Comparison of ENCODE assay signal across 8 mouse cellular contexts in genomic region chr16:28840075-28840974, GRCm38 (mm10).
DNase-seq lines count a peak whose midpoint lies in the region; ATAC-seq and TF ChIP-seq lines count a peak whose summit lies in the region.

No protein-coding gene starts in this region.

- 59% methylated on average over 24 of the region's 24 CpGs for WGBS in forebrain, embryonic 13.5 days
- 47% methylated on average over 24 of the region's 24 CpGs for WGBS in hindbrain, postnatal 0 days
- 63% methylated on average over 24 of the region's 24 CpGs for WGBS in limb, embryonic 10.5 days

- peaks cover 16% of the 10 kb centered on the region for H3K4me1 ChIP-seq in forebrain, embryonic 13.5 days
- H3K4me1 ChIP-seq in hindbrain, postnatal 0 days (ENCODE audit: insufficient read depth, low read length), result peaks cover 10% of the 10 kb centered on the region; the same call in 1 of the 2 replicates
- H3K4me1 ChIP-seq in limb, embryonic 10.5 days, result peaks cover 14% of the 10 kb centered on the region

- no peak overlapping the region for H3K9ac ChIP-seq in forebrain, embryonic 13.5 days
- H3K9ac ChIP-seq in hindbrain, postnatal 0 days (replicated peaks; ENCODE audit: low read length), result no peak overlapping the region

- no peaks in the 10 kb centered on the region for H3K9me3 ChIP-seq in forebrain, embryonic 13.5 days (replicated peaks)
- no peaks in the 10 kb centered on the region for H3K9me3 ChIP-seq in hindbrain, postnatal 0 days (ENCODE audit: low read length)
- H3K9me3 ChIP-seq in limb, embryonic 10.5 days (replicated peaks), result no peaks in the 10 kb centered on the region

- peaks cover 30% of the 10 kb centered on the region for H3K27me3 ChIP-seq in forebrain, embryonic 13.5 days
- no peaks in the 10 kb centered on the region for H3K27me3 ChIP-seq in hindbrain, postnatal 0 days (ENCODE audit: insufficient read depth, low read length)
- H3K27me3 ChIP-seq in limb, embryonic 10.5 days (ENCODE audit: low read depth, poor library complexity, severe bottlenecking), result no peaks in the 10 kb centered on the region

- peak; percentile 8 to 58 for DNase-seq in spleen, postnatal 10 days (ENCODE audit: low spot score in 2 of 2)
- no peak for DNase-seq in spleen, adult 12 weeks (ENCODE audit: low spot score)
- DNase-seq in c-Kit-positive CD71-positive TER-119-positive erythroid progenitor cells, embryonic 14.5 days (ENCODE audit: low spot score), result peak; percentile 34
- DNase-seq in hindbrain, postnatal 0 days (ENCODE audit: low spot score), result peak; percentile 90
- peak; percentile 74 for DNase-seq in limb, embryonic 10.5 days (ENCODE audit: low spot score)
- DNase-seq in neural tube, embryonic 10.5 days (ENCODE audit: extremely low spot score, low spot score), result peak; percentile 48
- DNase-seq in natural killer cell, adult 2 months (ENCODE audit: low spot score in 2 of 2), result no peak

- H3K4me2 ChIP-seq in forebrain, embryonic 13.5 days, result no peak overlapping the region
- 0 out of 2 replicates have a peak overlapping the region, but pooled peaks have one; percentile 9 for H3K4me2 ChIP-seq in hindbrain, postnatal 0 days (ENCODE audit: low read depth, low read length)

- peak; percentile 85 for TF ChIP-seq CTCF in hindbrain, postnatal 0 days (IDR thresholded peaks at IDR 0.05; ENCODE audit: low read depth)

- H3K36me3 ChIP-seq in forebrain, embryonic 13.5 days (ENCODE audit: poor library complexity, severe bottlenecking), result no peaks in the 10 kb centered on the region
- no peaks in the 10 kb centered on the region for H3K36me3 ChIP-seq in hindbrain, postnatal 0 days (ENCODE audit: insufficient read depth, low read length)
- no peaks in the 10 kb centered on the region for H3K36me3 ChIP-seq in limb, embryonic 10.5 days

- no peak overlapping the region for H3K4me3 ChIP-seq in forebrain, embryonic 13.5 days
- no peak overlapping the region for H3K4me3 ChIP-seq in hindbrain, postnatal 0 days (ENCODE audit: low read length)
- no peak overlapping the region for H3K4me3 ChIP-seq in limb, embryonic 10.5 days

- H3K27ac ChIP-seq in forebrain, embryonic 13.5 days, result no peak overlapping the region; the same call in 1 of the 2 replicates
- peak overlapping the region; percentile 15; the same call in 1 of the 2 replicates for H3K27ac ChIP-seq in hindbrain, postnatal 0 days
- H3K27ac ChIP-seq in limb, embryonic 10.5 days, result no peak overlapping the region

- ATAC-seq in forebrain, embryonic 13.5 days, result peak; percentile 66
- ATAC-seq in hindbrain, postnatal 0 days, result peak; percentile 55

Comparison
In these comparisons a context has a peak if more than half of its experiments do, and no peak if none do; other contexts are left out.
1. DNase-seq: peak in spleen, postnatal 10 days (2 of 2), c-Kit-positive CD71-positive TER-119-positive erythroid progenitor cells, embryonic 14.5 days (single experiment), hindbrain, postnatal 0 days (single experiment), limb, embryonic 10.5 days (single experiment) and neural tube, embryonic 10.5 days (single experiment); none in spleen, adult 12 weeks (single experiment) and natural killer cell, adult 2 months (0 of 2).